Mouse (Mus musculus) limb, embryonic 12.5 days (tissue): Measurements from ENCODE around the gene Mapk11. TPM values are rescaled to one million over a fixed set of nuclear protein-coding genes. Genes with fewer than 3 reads are reported as not detected.

Source experiments
- ATAC-seq: fragments of 200-750 bp; cut with Nextera tagmentation; 2 replicates; pipeline ENCODE4 v1.8.0; 2017; ENCODE audit warnings: low read depth, moderate TSS enrichment; ENCODE audit not compliant: insufficient number of reproducible peaks, insufficient read depth, low FRiP score, low TSS enrichment
- H3K27ac ChIP-seq: fragments of 300-500 bp; sonication (generic); 2 replicates; pipeline ENCODE4 v1.5.1; 2016; ENCODE audit warnings: mild to moderate bottlenecking, moderate library complexity
- H3K27me3 ChIP-seq: fragments of 300-500 bp; sonication (generic); 2 replicates; pipeline ENCODE4 v1.6.1; 2016; ENCODE audit warnings: mild to moderate bottlenecking, moderate library complexity
- H3K36me3 ChIP-seq: fragments of 300-500 bp; sonication (generic); 2 replicates; pipeline ENCODE4 v1.6.1; 2016; ENCODE audit warnings: mild to moderate bottlenecking, moderate library complexity
- H3K4me1 ChIP-seq: fragments of 300-500 bp; sonication (generic); replicated peaks from 2 replicates; pipeline ENCODE4 v1.6.1; 2016
- H3K4me2 ChIP-seq: fragments of 300-500 bp; sonication (generic); 2 replicates; pipeline ENCODE4 v1.6.1; 2016; ENCODE audit warnings: mild to moderate bottlenecking, moderate library complexity
- H3K4me3 ChIP-seq: fragments of 300-500 bp; sonication (generic); replicated peaks from 2 replicates; pipeline ENCODE4 v1.5.1; 2016; ENCODE audit warnings: mild to moderate bottlenecking
- H3K9ac ChIP-seq: fragments of 300-500 bp; sonication (generic); replicated peaks from 2 replicates; pipeline ENCODE4 v1.6.1; 2016; ENCODE audit warnings: mild to moderate bottlenecking, moderate library complexity
- H3K9me3 ChIP-seq: fragments of 300-500 bp; sonication (generic); 2 replicates; pipeline ENCODE4 v1.6.1; 2016; ENCODE audit warnings: mild to moderate bottlenecking, moderate library complexity
- WGBS: fragments of 180-500 bp; shearing (Covaris S2); methylation state at CpG from one replicate; pipeline ENCODE4 v1.1.7; 2016; 5-methylcytosine and 5-hydroxymethylcytosine counted together
- polyA plus RNA-seq: library from polyadenylated mRNA; unstranded; fragments of >200 nt; fragmentation: Nextera tagmentation; extraction: Ambion mirVana; gene quantifications from 2 replicates; pipeline ENCODE4 v1.2.1, GENCODE M21; 2016

Gene Mapk11
- polyA plus RNA-seq, 1 experiment from 2014 or later, result 13.6 TPM

DNA sequence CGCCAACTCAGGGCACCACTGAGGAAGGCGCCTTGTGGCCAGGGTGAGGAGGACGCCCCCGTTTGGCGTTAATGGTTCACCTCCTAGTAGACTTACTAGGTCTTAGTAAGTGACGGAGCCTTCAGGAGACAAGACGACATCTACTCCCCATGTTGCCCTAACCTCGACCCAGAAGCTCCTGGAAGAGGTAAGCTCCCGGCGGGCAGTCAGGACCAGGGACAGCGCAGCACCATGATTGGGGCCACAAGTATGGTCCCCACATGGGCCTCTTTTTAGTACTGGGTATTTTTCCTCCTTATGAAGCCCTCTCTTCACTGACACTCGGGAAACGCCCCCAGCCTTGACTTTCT is 588 bp upstream of the Mapk11 start:
- ATAC-seq, result no peak
- Histone ChIP-seq H3K4me2 (peak overlapping the region; percentile 98), H3K9me3 (no peaks in the 10 kb centered on the region), H3K9ac (no peak overlapping the region), H3K36me3 (peaks cover 17% of the 10 kb centered on the region), H3K4me1 (peaks cover 41% of the 10 kb centered on the region), H3K4me3 (peak overlapping the region; percentile 71), H3K27ac (no peak overlapping the region), H3K27me3 (peaks cover 47% of the 10 kb centered on the region)
- WGBS, result 2% methylated on average over 13 of the region's 13 CpGs

DNA sequence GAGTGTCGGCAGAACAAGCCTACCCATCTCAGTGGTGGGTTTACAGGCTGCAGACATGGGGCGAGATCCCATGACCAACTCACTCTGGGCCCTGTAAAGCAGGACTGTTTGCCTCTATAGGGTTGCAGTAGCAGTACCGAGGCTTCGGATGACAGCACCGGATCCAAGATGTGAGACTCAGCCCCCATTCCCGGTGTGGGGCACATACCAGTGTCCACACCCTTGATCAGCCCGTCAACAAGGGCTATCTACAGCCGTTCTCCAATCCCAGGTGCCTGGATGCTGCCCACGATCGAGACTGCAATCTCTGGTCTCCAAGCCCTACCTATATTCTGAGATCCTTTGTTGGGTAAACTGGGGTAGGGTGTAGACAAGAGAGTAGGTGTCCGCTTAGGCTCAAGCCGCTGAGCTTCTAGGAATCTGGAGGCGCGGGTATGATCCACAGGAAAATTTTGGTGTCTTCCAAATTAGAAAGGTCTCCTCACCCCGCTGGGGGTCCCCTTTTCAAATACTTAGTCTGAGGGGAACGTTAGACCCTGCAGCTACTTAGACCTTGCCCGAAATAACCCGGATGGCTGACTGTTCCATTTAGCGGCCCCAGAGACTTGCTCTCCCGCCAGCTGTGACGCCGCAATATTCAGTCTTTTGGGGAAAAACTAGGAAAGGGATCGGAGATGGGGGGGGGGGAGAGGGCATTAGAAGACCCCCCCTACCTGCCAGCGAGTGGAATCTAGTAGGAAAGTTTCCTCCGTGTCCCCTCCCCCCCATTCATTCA is 745 bp downstream of the Mapk11 start:
- WGBS, result 6% methylated on average over 25 of the region's 25 CpGs
- H3K27me3 ChIP-seq, result peaks cover 54% of the 10 kb centered on the region
- no peak for ATAC-seq
- no peaks in the 10 kb centered on the region for H3K9me3 ChIP-seq
- H3K4me2 ChIP-seq, result peak overlapping the region; percentile 98
- no peak overlapping the region for H3K27ac ChIP-seq
- peak overlapping the region; percentile 71 for H3K4me3 ChIP-seq
- peak overlapping the region; percentile 72 for H3K9ac ChIP-seq
- peaks cover 3% of the 10 kb centered on the region; the same call in 1 of the 2 replicates for H3K36me3 ChIP-seq
- peaks cover 41% of the 10 kb centered on the region for H3K4me1 ChIP-seq

- H3K4me1 ChIP-seq, result peaks cover 41% of the 10 kb centered on the region
- H3K27ac ChIP-seq, result no peak overlapping the region
- H3K36me3 ChIP-seq, result no peaks in the 10 kb centered on the region; the same call in 1 of the 2 replicates
- peak overlapping the region; percentile 98 for H3K4me2 ChIP-seq
- no peak for ATAC-seq
- H3K4me3 ChIP-seq, result no peak overlapping the region
- peaks cover 55% of the 10 kb centered on the region for H3K27me3 ChIP-seq
- no peak overlapping the region for H3K9ac ChIP-seq
- 53% methylated on average over 4 of the region's 4 CpGs for WGBS
- H3K9me3 ChIP-seq, result no peaks in the 10 kb centered on the region
Measured at GRCm38 (mm10) chr15:89147895-89148294, 1.5 kb downstream of the Mapk11 start.

DNA sequence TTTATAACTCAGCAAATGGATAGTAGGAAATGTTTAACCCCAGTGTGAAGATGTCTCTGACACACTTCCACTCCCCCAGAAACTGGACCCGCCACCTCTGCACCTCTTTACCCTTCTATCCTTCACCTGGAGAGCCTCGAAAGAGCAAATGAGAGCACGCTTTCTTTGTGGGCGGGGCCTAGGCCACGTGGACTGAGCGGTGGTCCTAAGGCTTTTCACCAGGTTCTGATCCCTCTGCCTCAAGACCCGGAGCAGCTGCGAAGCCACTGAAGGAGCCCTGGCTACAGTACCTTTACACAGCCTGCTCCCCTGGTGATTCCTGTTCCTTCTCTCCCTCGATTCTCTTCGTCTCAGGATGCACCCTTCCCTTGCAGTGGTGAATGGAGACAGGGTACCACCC is 2.0 kb downstream of the Mapk11 start:
- no peak overlapping the region for H3K4me3 ChIP-seq
- peak overlapping the region; percentile 98 for H3K4me2 ChIP-seq
- peaks cover 55% of the 10 kb centered on the region for H3K27me3 ChIP-seq
- WGBS, result 23% methylated on average over 10 of the region's 10 CpGs
- peaks cover 41% of the 10 kb centered on the region for H3K4me1 ChIP-seq
- H3K9me3 ChIP-seq, result no peaks in the 10 kb centered on the region
- no peaks in the 10 kb centered on the region; the same call in 1 of the 2 replicates for H3K36me3 ChIP-seq
- ATAC-seq, result no peak
- H3K9ac ChIP-seq, result no peak overlapping the region
- H3K27ac ChIP-seq, result no peak overlapping the region

DNA sequence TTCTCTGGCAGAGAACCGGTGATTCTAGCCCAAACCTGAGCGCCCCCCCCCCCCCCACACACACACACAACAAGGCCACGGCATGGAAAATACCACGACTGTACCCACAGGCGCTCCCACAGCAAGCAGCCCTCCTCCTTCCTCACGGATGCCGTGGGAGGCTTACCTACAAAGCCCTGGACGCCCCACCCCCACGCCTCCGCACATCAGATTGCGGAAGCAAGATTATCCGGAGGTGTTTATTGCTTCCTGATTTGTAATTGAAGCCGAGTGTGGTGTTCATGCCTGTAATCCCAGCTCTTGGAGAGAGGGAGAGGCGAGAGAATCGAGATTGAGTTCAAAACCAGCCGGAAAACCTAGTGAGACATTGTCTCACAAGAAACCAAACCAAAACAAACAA is 2.4 kb downstream of the Mapk11 start:
- Histone ChIP-seq H3K27me3 (peaks cover 55% of the 10 kb centered on the region), H3K36me3 (no peaks in the 10 kb centered on the region; the same call in 1 of the 2 replicates), H3K4me3 (peak overlapping the region; percentile 34), H3K27ac (no peak overlapping the region), H3K4me1 (peaks cover 41% of the 10 kb centered on the region), H3K9me3 (no peaks in the 10 kb centered on the region), H3K9ac (no peak overlapping the region; the same call in 1 of the 2 replicates), H3K4me2 (peak overlapping the region; percentile 98)
- ATAC-seq, result no peak
- 4% methylated on average over 15 of the region's 16 CpGs for WGBS

DNA sequence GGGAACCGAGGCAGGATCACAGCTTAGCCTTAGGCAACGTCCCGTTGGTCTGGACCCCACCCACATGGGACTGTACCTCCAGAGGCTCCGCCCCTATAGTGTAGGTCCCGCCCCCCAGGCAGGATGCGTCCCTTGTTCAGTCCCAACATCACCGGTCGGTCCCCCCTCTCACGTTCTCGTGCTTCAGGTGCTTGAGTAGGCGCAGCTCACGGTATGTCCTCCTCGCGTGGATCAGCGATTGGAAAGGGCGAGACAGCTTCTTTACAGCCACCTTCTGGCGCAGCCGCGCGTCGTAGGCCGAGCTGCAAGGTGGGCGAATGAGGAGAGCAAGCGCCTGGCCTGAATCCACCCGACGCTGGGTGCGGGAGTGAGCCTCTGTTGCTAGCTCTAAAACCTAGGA is 2.9 kb downstream of the Mapk11 start:
- Histone ChIP-seq H3K9me3 (no peaks in the 10 kb centered on the region), H3K27ac (no peak overlapping the region), H3K4me1 (peaks cover 44% of the 10 kb centered on the region), H3K27me3 (peaks cover 58% of the 10 kb centered on the region), H3K4me3 (peak overlapping the region; percentile 34), H3K36me3 (no peaks in the 10 kb centered on the region; the same call in 1 of the 2 replicates), H3K4me2 (peak overlapping the region; percentile 98), H3K9ac (no peak overlapping the region; the same call in 1 of the 2 replicates)
- under 1% methylated on average over 27 of the region's 27 CpGs for WGBS
- peak; percentile 38; the same call in 1 of the 2 replicates for ATAC-seq

- H3K27ac ChIP-seq, result no peak overlapping the region
- peaks cover 50% of the 10 kb centered on the region for H3K4me1 ChIP-seq
- 71% methylated on average over 24 of the region's 24 CpGs for WGBS
- no peak for ATAC-seq
- H3K36me3 ChIP-seq, result no peaks in the 10 kb centered on the region; the same call in 1 of the 2 replicates
- H3K4me2 ChIP-seq, result peak overlapping the region; percentile 98; the same call in 1 of the 2 replicates
- H3K27me3 ChIP-seq, result peaks cover 65% of the 10 kb centered on the region
- H3K9ac ChIP-seq, result no peak overlapping the region
- H3K9me3 ChIP-seq, result no peaks in the 10 kb centered on the region
- 0 out of 2 replicates have a peak overlapping the region, but pooled peaks have one; percentile 34 for H3K4me3 ChIP-seq
Measured at GRCm38 (mm10) chr15:89145813-89146350, 3.5 kb downstream of the Mapk11 start.

DNA sequence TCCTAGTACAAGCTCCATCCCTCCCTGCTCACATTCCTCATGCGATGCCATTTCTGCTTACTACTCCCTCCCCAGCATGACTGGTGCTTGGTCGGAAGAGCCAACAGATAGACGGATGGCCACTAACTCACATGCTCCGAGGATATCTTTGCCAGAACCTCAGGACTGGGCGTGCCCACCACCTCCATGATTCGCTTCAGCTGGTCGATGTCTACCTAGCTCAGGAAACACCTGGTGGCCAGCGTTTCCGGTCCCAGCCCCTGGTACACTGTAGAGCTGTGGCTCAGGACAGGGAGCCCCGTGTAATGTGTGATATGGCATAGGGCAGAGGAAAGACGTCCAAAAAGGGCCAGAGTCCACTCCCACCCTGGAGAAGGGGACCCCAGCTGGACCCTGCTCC is 4.5 kb downstream of the Mapk11 start:
- H3K27me3 ChIP-seq, result peaks cover 73% of the 10 kb centered on the region
- no peak overlapping the region for H3K27ac ChIP-seq
- H3K4me1 ChIP-seq, result peaks cover 54% of the 10 kb centered on the region
- no peak overlapping the region for H3K4me2 ChIP-seq
- H3K36me3 ChIP-seq, result no peaks in the 10 kb centered on the region; the same call in 1 of the 2 replicates
- H3K9ac ChIP-seq, result no peak overlapping the region
- ATAC-seq, result no peak
- WGBS, result 90% methylated on average over 11 of the region's 11 CpGs
- H3K4me3 ChIP-seq, result no peak overlapping the region
- no peaks in the 10 kb centered on the region for H3K9me3 ChIP-seq

DNA sequence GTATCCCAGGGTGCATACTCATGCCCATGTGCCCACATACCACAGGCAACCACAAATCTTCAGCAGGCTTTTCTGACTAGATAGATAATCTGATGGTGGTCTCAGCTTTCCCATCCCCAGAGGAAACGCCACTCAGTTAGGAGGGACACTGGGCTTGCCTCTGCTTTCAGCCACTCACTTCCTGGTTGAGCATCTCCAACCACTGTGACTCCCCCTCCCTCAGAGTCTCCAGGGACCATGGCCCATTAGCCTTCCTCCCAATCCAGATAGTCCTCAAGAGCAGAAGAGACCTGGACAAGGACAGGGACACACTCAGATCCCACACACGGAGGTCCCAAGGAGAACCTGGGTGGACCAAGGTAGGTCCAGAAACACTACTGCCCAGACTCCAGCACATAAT is 6.3 kb downstream of the Mapk11 start:
- H3K4me1 ChIP-seq, result peaks cover 46% of the 10 kb centered on the region
- H3K27me3 ChIP-seq, result peaks cover 73% of the 10 kb centered on the region
- H3K4me3 ChIP-seq, result no peak overlapping the region
- H3K4me2 ChIP-seq, result no peak overlapping the region
- WGBS, result 75% methylated on average over 2 of the region's 2 CpGs
- no peaks in the 10 kb centered on the region for H3K9me3 ChIP-seq
- H3K9ac ChIP-seq, result no peak overlapping the region
- H3K27ac ChIP-seq, result no peak overlapping the region
- no peaks in the 10 kb centered on the region; the same call in 1 of the 2 replicates for H3K36me3 ChIP-seq
- ATAC-seq, result no peak

DNA sequence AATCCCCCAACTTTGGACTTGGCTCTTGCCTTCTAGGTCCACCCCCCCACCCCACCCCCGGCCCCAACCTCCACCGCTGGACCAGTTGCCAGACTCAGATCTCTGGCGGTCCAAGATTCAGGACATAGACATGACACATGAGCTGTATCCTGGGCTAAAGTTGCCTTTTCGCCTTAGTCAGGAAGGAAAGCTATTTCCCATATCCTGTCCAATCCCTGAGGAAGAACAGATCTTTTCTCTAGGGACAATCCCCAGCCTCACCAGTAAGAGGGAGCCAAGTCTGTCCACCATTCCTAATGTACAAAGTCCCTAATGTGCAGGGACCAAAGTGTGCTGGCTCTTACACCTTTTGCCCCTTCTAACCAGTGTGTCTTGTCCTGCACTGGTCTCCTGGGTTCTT is 7.5 kb downstream of the Mapk11 start:
- 56% methylated on average over 4 of the region's 4 CpGs for WGBS
- Histone ChIP-seq H3K9ac (no peak overlapping the region; the same call in 1 of the 2 replicates), H3K9me3 (no peaks in the 10 kb centered on the region), H3K4me3 (no peak overlapping the region), H3K36me3 (no peaks in the 10 kb centered on the region; the same call in 1 of the 2 replicates), H3K27me3 (peaks cover 65% of the 10 kb centered on the region), H3K4me2 (no peak overlapping the region; the same call in 1 of the 2 replicates), H3K4me1 (peaks cover 34% of the 10 kb centered on the region), H3K27ac (no peak overlapping the region)
- no peak for ATAC-seq

- no peak overlapping the region; the same call in 1 of the 2 replicates for H3K9ac ChIP-seq
- no peak for ATAC-seq
- H3K4me3 ChIP-seq, result no peak overlapping the region
Measured at GRCm38 (mm10) chr15:89141443-89141842, 8.0 kb downstream of the Mapk11 start.

More at GRCm38 (mm10) chr15:89141443-89141842, 8.0 kb downstream of the Mapk11 start:
- H3K9me3 ChIP-seq, result no peaks in the 10 kb centered on the region
- peaks cover 61% of the 10 kb centered on the region for H3K27me3 ChIP-seq
- peaks cover 30% of the 10 kb centered on the region for H3K4me1 ChIP-seq
- H3K4me2 ChIP-seq, result peak overlapping the region; percentile 97
- WGBS, result 12% methylated on average over 5 of the region's 5 CpGs
- no peak overlapping the region for H3K27ac ChIP-seq
- H3K36me3 ChIP-seq, result no peaks in the 10 kb centered on the region; the same call in 1 of the 2 replicates
